Comparison of ENCODE assay signal across 8 mouse cellular contexts in genomic region chr16:57398387-57399214, GRCm38 (mm10). TPM values are rescaled to one million over a fixed set of nuclear protein-coding genes. Genes with fewer than 3 reads are reported as not detected.
DNase-seq lines count a peak whose midpoint lies in the region; ATAC-seq and TF ChIP-seq lines count a peak whose summit lies in the region.
"Had no signal": no experiment of that assay in that cellular context is flagged by ENCODE, and none has a peak within 500 bp of the region (broad histone marks: within the 10 kb centered on the region; RNA-seq: fewer than 3 reads in every experiment).

No protein-coding gene starts in this region.

- no peak overlapping the region for H3K27ac ChIP-seq in intestine, postnatal 0 days (ENCODE audit: low read depth, low read length)
- H3K27ac ChIP-seq in midbrain, embryonic 14.5 days (replicated peaks; ENCODE audit: low read depth, low read length) = no peak overlapping the region
- H3K27ac ChIP-seq: macrophage had no signal

- no peaks in the 10 kb centered on the region for H3K9me3 ChIP-seq in intestine, postnatal 0 days (ENCODE audit: control insufficient read depth)
- H3K9me3 ChIP-seq in midbrain, embryonic 14.5 days (ENCODE audit: control insufficient read depth, low read length) = no peaks in the 10 kb centered on the region

- H3K4me2 ChIP-seq in intestine, postnatal 0 days (replicated peaks; ENCODE audit: low read depth) = no peak overlapping the region
- H3K4me2 ChIP-seq in midbrain, embryonic 14.5 days (ENCODE audit: low read length) = no peak overlapping the region

- DNase-seq in adipocyte (ENCODE audit: low spot score) = peak; percentile 90
- peak; percentile 84 to 91 for DNase-seq in cerebellum, postnatal 10 days
- DNase-seq in gastrocnemius, adult 8-10 months (ENCODE audit: low spot score in 2 of 2) = peak; percentile 37 to 48
- peak; percentile 58 to 82 for DNase-seq in left cerebral cortex, postnatal 14 days (ENCODE audit: low spot score in 2 of 2)
- peak; percentile 89 for DNase-seq in midbrain, embryonic 14.5 days
- peak; percentile 31 to 69 for DNase-seq in spleen, adult 18-20 months

- intact Hi-C loops in left cerebral cortex, postnatal 14 days (cut with DNase I) = loop anchor here (2.0 to 5.0 kb wide), 2 partner anchors 152 to 184 kb away; no protein-coding TSS in a partner anchor

- H3K4me1 ChIP-seq in intestine, postnatal 0 days (replicated peaks; ENCODE audit: control insufficient read depth, insufficient read depth, low read length) = no peaks in the 10 kb centered on the region
- no peaks in the 10 kb centered on the region for H3K4me1 ChIP-seq in midbrain, embryonic 14.5 days (ENCODE audit: control insufficient read depth, insufficient read depth, low read length)

- peak; percentile 89 for TF ChIP-seq CTCF in intestine, postnatal 0 days (IDR thresholded peaks at IDR 0.05; ENCODE audit: low read depth)

- H3K27me3 ChIP-seq in intestine, postnatal 0 days (replicated peaks; ENCODE audit: control insufficient read depth, insufficient read depth, low read length) = no peaks in the 10 kb centered on the region
- no peaks in the 10 kb centered on the region for H3K27me3 ChIP-seq in midbrain, embryonic 14.5 days (ENCODE audit: control insufficient read depth, insufficient read depth, low read length)

- ATAC-seq in intestine, postnatal 0 days = no peak
- ATAC-seq in midbrain, embryonic 14.5 days (ENCODE audit: low FRiP score, low TSS enrichment) = peak; percentile 35; the same call in 1 of the 2 replicates

- no peak overlapping the region for H3K4me3 ChIP-seq in intestine, postnatal 0 days (ENCODE audit: low read depth, low read length)
- no peak overlapping the region for H3K4me3 ChIP-seq in midbrain, embryonic 14.5 days (replicated peaks; ENCODE audit: low read depth, low read length)

- no peak overlapping the region for H3K9ac ChIP-seq in intestine, postnatal 0 days (ENCODE audit: low read depth, low read length)
- H3K9ac ChIP-seq in midbrain, embryonic 14.5 days (replicated peaks; ENCODE audit: low read length) = no peak overlapping the region

- WGBS in intestine, postnatal 0 days = 63% methylated on average over 18 of the region's 18 CpGs
- WGBS in midbrain, embryonic 14.5 days = 67% methylated on average over 18 of the region's 18 CpGs

- no peaks in the 10 kb centered on the region for H3K36me3 ChIP-seq in intestine, postnatal 0 days (ENCODE audit: control insufficient read depth, insufficient read depth)
- H3K36me3 ChIP-seq in midbrain, embryonic 14.5 days (ENCODE audit: control insufficient read depth, insufficient read depth, low read length) = no peaks in the 10 kb centered on the region

RNA-seq across cellular contexts. Expression of gene Filip1l, which starts 45.7 kb away (rescaled TPM):
- total RNA-seq in gastrocnemius, adult 8-10 months (2022) = 10 to 100 TPM; 44.3 to 47.8 (median 46.5) TPM
- polyA plus RNA-seq in intestine, postnatal 0 days (2015; fragmentation: Nextera tagmentation; extraction: Ambion mirVana) = 32.1 and 35.4 TPM in 2 replicates
- total RNA-seq in left cerebral cortex, postnatal 14 days (2021) = 1 to 10 TPM; 4.6 to 5.2 TPM
- polyA plus RNA-seq in midbrain, embryonic 14.5 days (2014; fragmentation: Nextera tagmentation; extraction: Ambion mirVana) = 1.4 and 3.0 TPM in 2 replicates

Comparison
In these comparisons a context has a peak if more than half of its experiments do, and no peak if none do; other contexts are left out.
1. RNA of gene Filip1l, which starts 45.7 kb away (total RNA-seq): 44.3 to 47.8 TPM in gastrocnemius, adult 8-10 months; 4.6 to 5.2 TPM in left cerebral cortex, postnatal 14 days; every median in the first group is over 4 times any median in the second.
2. Peak in every context shown above with its lines, with median percentiles within 50 percentile points of each other: DNase-seq.